Mouse (Mus musculus) thymus, adult 2 months (tissue): ENCODE measurements around the gene Csnk1g2.

Experiments
- CTCF ChIP-seq: fragments of 200-500 bp; IDR thresholded peaks from 2 replicates; pipeline ENCODE4 v1.5.1; 2012; ENCODE audit warnings: mild to moderate bottlenecking, control low read depth, low read length, moderate library complexity, borderline replicate concordance; ENCODE audit not compliant: control insufficient read depth, poor library complexity, insufficient read depth; ENCODE audit errors: extremely low read depth
- POLR2A ChIP-seq: fragments of 200-500 bp; IDR thresholded peaks from 2 replicates; pipeline ENCODE4 v1.6.1; 2012; ENCODE audit warnings: mild to moderate bottlenecking, low read length, control low read depth, moderate library complexity; ENCODE audit not compliant: control insufficient read depth, poor library complexity, insufficient read depth; ENCODE audit errors: extremely low read depth

DNA sequence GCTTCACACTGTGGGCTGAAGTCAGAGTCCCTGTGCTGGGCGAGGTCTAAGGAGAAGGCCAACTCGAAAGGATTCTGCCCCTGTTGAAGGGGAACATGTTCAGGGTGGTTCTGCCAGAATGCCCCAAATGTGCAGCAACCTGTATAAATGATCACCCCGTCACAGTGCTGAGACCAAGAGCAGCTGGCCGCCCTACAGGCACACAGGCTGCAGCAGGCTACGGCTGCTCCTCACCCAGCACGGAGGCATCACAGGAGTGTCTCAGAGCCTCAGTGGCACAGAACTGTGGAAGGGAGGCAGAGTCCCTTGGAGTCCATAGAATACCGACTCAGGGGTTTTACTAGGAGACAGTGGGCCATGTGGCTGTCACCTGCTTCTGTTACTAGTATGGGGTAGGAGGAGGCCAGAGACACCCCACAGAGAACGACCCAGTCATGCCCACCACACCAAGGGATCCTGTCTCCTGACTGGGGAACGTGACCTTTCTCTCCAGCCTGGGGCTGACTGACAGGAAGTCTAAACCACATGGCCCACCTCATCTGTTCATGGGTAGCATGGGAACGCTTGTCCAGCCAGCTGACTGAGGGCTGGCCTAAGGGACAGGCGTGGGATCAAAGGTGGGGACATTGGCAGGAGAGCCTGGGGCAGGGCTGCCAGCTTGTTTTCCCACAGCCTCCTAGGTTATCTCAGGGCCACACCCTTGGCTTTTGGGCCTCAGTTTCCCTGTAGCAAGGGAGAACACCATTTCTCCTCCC, 49.5 kb downstream of the Csnk1g2 start:
- TF ChIP-seq CTCF (no peak), POLR2A (no peak)
